Mouse (Mus musculus): Measurements from ENCODE around the gene Trim30a.
"Not testable (repeated sequence)": the region's sequence is repeated elsewhere in the genome, so short reads cannot be mapped to it uniquely, and the experiment has no call there.

Trim30a gene

GRCm38 (mm10) chr7:104465065-104465744, at the start of gene Trim30a:
Trim30a (minus strand) TSS chr7:104465193.
- DNase-seq, result no peak

- not testable (repeated sequence) for DNase-seq
Measured at GRCm38 (mm10) chr7:104507421-104508065, 42.5 kb upstream of the Trim30a start, which contains the start of gene Trim30d. Trim30d (minus strand) TSS chr7:104507849.

- no peak for DNase-seq
Measured at GRCm38 (mm10) chr7:104501589-104502371, 36.8 kb upstream of the Trim30a start.

- not testable (repeated sequence) for DNase-seq
Measured at GRCm38 (mm10) chr7:104501186-104501585, 36.2 kb upstream of the Trim30a start.

- not testable (repeated sequence) for DNase-seq
Measured at GRCm38 (mm10) chr7:104499464-104499863, 34.5 kb upstream of the Trim30a start.

- no peak for DNase-seq
Measured at GRCm38 (mm10) chr7:104445961-104446645, 18.9 kb downstream of the Trim30a start.

GRCm38 (mm10) chr7:104404460-104404950, 60.5 kb downstream of the Trim30a start:
- no peak for DNase-seq

- no peak for DNase-seq
Measured at GRCm38 (mm10) chr7:104401140-104401539, 63.9 kb downstream of the Trim30a start.

GRCm38 (mm10) chr7:104400698-104401097, 64.3 kb downstream of the Trim30a start, which contains the start of gene Trim30c:
Trim30c (minus strand) TSS chr7:104400837.
- DNase-seq, result no peak

- DNase-seq, result no peak
Measured at GRCm38 (mm10) chr7:104398492-104398891, 66.5 kb downstream of the Trim30a start.

GRCm38 (mm10) chr7:104369736-104370414, 95.1 kb downstream of the Trim30a start, which contains the start of gene Trim30b:
Trim30b (minus strand) TSS chr7:104369884.
- DNase-seq, result no peak

GRCm38 (mm10) chr7:104366339-104366738, 98.7 kb downstream of the Trim30a start:
- DNase-seq, result no peak

Data from cerebellum, adult 9-10 months (tissue).